Mouse (Mus musculus) lung, postnatal 0 days (tissue): ENCODE measurements at regions not wholly inside any gene's neighbourhood (a gene's known extent, or its start where the extent isn't known, plus 50 kb on each side); places are given as distances from the start of the nearest gene placed in this dataset.

Source experiments
- CTCF ChIP-seq: IDR thresholded peaks from 2 replicates; pipeline ENCODE4 v1.5.1; 2016; ENCODE audit warnings: antibody characterized with exemption, mild to moderate bottlenecking
- EP300 ChIP-seq: IDR thresholded peaks from 2 replicates; pipeline ENCODE4 v1.6.1; 2016; ENCODE audit warnings: antibody characterized with exemption, mild to moderate bottlenecking, control low read depth

- TF ChIP-seq CTCF = no peak
- no peak for TF ChIP-seq EP300
Measured at GRCm38 (mm10) chr4:8988345-8988733, 749.5 kb upstream of the Car8 start.
